Mouse (Mus musculus) layer of hippocampus, postnatal 10 days (tissue): ENCODE results near the gene Slc44a3. TPM values are rescaled to one million over a fixed set of nuclear protein-coding genes. Genes with fewer than 3 reads are reported as not detected.
"Not testable (repeated sequence)": the region's sequence is repeated elsewhere in the genome, so short reads cannot be mapped to it uniquely, and the experiment has no call there.

ENCODE experiments used
- DNase-seq, 2 experiments: peaks; one replicate each; pipeline ENCODE4 v3.0.0; 2021; ENCODE audit warnings: low spot score in 2 of 2
- total RNA-seq, 2 experiments: library from RNA; stranded (reverse); gene quantifications; 2 replicates each; pipeline ENCODE4 v1.2.3; 2021

Gene Slc44a3
- total RNA-seq, 2 experiments from 2014 or later: 0.11 to 0.14 TPM

- DNase-seq: no peak
Observed at GRCm38 (mm10) chr3:121552723-121553122, 20.5 kb upstream of the Slc44a3 start.

GRCm38 (mm10) chr3:121550370-121550769 is 18.2 kb upstream of the Slc44a3 start:
- DNase-seq: peak; percentile 59 to 61

GRCm38 (mm10) chr3:121547851-121548624 is 15.8 kb upstream of the Slc44a3 start:
- DNase-seq: no peak

- no peak for DNase-seq
Observed at GRCm38 (mm10) chr3:121540621-121541020, 8.4 kb upstream of the Slc44a3 start.

GRCm38 (mm10) chr3:121539871-121540431 is 7.7 kb upstream of the Slc44a3 start:
- no peak for DNase-seq

GRCm38 (mm10) chr3:121538847-121539246 is 6.6 kb upstream of the Slc44a3 start:
- DNase-seq: not testable (repeated sequence)

GRCm38 (mm10) chr3:121537996-121538395 is 5.8 kb upstream of the Slc44a3 start:
- DNase-seq: no peak

- DNase-seq: no peak
Observed at GRCm38 (mm10) chr3:121536803-121537202, 4.6 kb upstream of the Slc44a3 start.

- DNase-seq: peak; percentile 54 to 63
Observed at GRCm38 (mm10) chr3:121535813-121536504, 3.8 kb upstream of the Slc44a3 start.

- no peak for DNase-seq
Observed at GRCm38 (mm10) chr3:121531370-121532148, 645 bp downstream of the Slc44a3 start.

GRCm38 (mm10) chr3:121530546-121531258 is 1.5 kb downstream of the Slc44a3 start:
- DNase-seq: no peak

- no peak for DNase-seq
Observed at GRCm38 (mm10) chr3:121526096-121527093, 5.8 kb downstream of the Slc44a3 start.

GRCm38 (mm10) chr3:121521633-121522125 is 10.5 kb downstream of the Slc44a3 start:
- no peak for DNase-seq

- no peak for DNase-seq
Observed at GRCm38 (mm10) chr3:121521123-121521522, 11.1 kb downstream of the Slc44a3 start.

- no peak for DNase-seq
Observed at GRCm38 (mm10) chr3:121517030-121517429, 15.2 kb downstream of the Slc44a3 start.

GRCm38 (mm10) chr3:121509141-121509540 is 23.1 kb downstream of the Slc44a3 start:
- no peak for DNase-seq

- DNase-seq: no peak
Observed at GRCm38 (mm10) chr3:121507678-121508077, 24.5 kb downstream of the Slc44a3 start.

- DNase-seq: no peak
Observed at GRCm38 (mm10) chr3:121506756-121507155, 25.4 kb downstream of the Slc44a3 start.

- no peak for DNase-seq
Observed at GRCm38 (mm10) chr3:121506175-121506574, 26.0 kb downstream of the Slc44a3 start.
